Mouse (Mus musculus) testis, adult 2 months (tissue): Measurements from ENCODE around the gene Oit1.

Experiments
- CTCF ChIP-seq: fragments of 200-500 bp; IDR thresholded peaks from 2 replicates; pipeline ENCODE4 v1.5.1; 2012; ENCODE audit warnings: low read depth, mild to moderate bottlenecking, inconsistent platforms, low read length, moderate library complexity; ENCODE audit not compliant: control insufficient read depth, insufficient read depth, insufficient replicate concordance
- POLR2A ChIP-seq: fragments of 200-500 bp; IDR thresholded peaks from 2 replicates; pipeline ENCODE4 v1.6.1; 2012; ENCODE audit warnings: low read depth, mild to moderate bottlenecking, inconsistent platforms, low read length, moderate library complexity; ENCODE audit not compliant: control insufficient read depth

- TF ChIP-seq POLR2A (no peak), CTCF (no peak)
These were observed 9.7 kb downstream of the Oit1 start for GRCm38 (mm10) chr14:8368900-8369299.
